Mouse (Mus musculus) G1E-ER4 (cell line): ENCODE data around the gene Ubb. TPM values are rescaled to one million over a fixed set of nuclear protein-coding genes. Genes with fewer than 3 reads are reported as not detected.

Source experiments
- GATA1 ChIP-seq: IDR thresholded peaks from one replicate; pipeline ENCODE4 v1.8.0; 2012; ENCODE audit warnings: low read length, inconsistent platforms
- polyA plus RNA-seq: library from polyadenylated mRNA; stranded (reverse); fragments of >175 nt; gene quantifications from 2 replicates; pipeline ENCODE4 v1.2.3, GENCODE M21; 2012

The Ubb gene
- polyA plus RNA-seq, 1 experiment = 1,001 TPM

- TF ChIP-seq GATA1 = no peak
Measured at GRCm38 (mm10) chr11:62601732-62602618, 51.0 kb downstream of the Ubb start.

Other genes starting within 250 kb of the Ubb start
- 3.8 and 4.6 TPM in 2 replicates for gene Pigl, start 92.7 kb upstream of the Ubb start, polyA plus RNA-seq
- 90.4 and 120 TPM in 2 replicates for gene Ncor1, start 92.6 kb upstream of the Ubb start, polyA plus RNA-seq
- gene Cenpv, start 11.9 kb upstream of the Ubb start, polyA plus RNA-seq = 178 and 209 TPM in 2 replicates
- gene Trpv2, start 23.3 kb downstream of the Ubb start, polyA plus RNA-seq = 1.8 and 3.8 TPM in 2 replicates
- gene Lrrc75a, start 97.4 kb downstream of the Ubb start, polyA plus RNA-seq = not detected in 2 replicates
- 0.66 and 0.85 TPM in 2 replicates for gene Mmgt2, start 97.5 kb downstream of the Ubb start, polyA plus RNA-seq
- not detected in 2 replicates for gene Zfp287, start 180.7 kb downstream of the Ubb start, polyA plus RNA-seq
- not detected in 2 replicates for gene Gm10428, start 201.9 kb downstream of the Ubb start, polyA plus RNA-seq
- gene Zfp286, start 238.3 kb downstream of the Ubb start, polyA plus RNA-seq = not detected in 2 replicates